Mouse (Mus musculus): ENCODE data around the gene Arrdc2.

GRCm38 (mm10) chr8:70863956-70864711, 24.6 kb upstream of the Arrdc2 start:
- no peak for TF ChIP-seq POLR2A (IDR thresholded peaks at IDR 0.05; ENCODE audit: insufficient read depth, low read length)
- TF ChIP-seq CTCF (IDR thresholded peaks at IDR 0.05; ENCODE audit: low read depth, low read length): no peak
- no peak for TF ChIP-seq EP300 (IDR thresholded peaks at IDR 0.05; ENCODE audit: insufficient read depth, low read depth, low read length)

Measured in ES-Bruce4 (cell line).